Mouse (Mus musculus) Patski (cell line): ENCODE results near the gene Tmpo. TPM values are rescaled to one million over a fixed set of nuclear protein-coding genes. Genes with fewer than 3 reads are reported as not detected.

ENCODE experiments used
- ATAC-seq: fragments of 100-300 bp; one replicate; pipeline ENCODE4 v1.8.0; 2021
- CTCF ChIA-PET: fragments of 350-600 bp; sonication (Branson Sonifier 250); formaldehyde crosslinking; loops from one replicate; lab custom pipeline; 2022; ENCODE audit warnings: inconsistent platforms; lab: Charles Lee
- POLR2A ChIA-PET: fragments of 350-600 bp; sonication (Branson Sonifier 250); formaldehyde crosslinking; loops from one replicate; lab custom pipeline; 2022; ENCODE audit warnings: antibody characterized with exemption, inconsistent platforms; lab: Charles Lee
- DNase-seq: peaks from one replicate; pipeline ENCODE4 v3.0.0-alpha.2; 2011; ENCODE audit warnings: low read depth, low spot score
- H3K27me3 ChIP-seq: fragments of 371-371 bp; one replicate; pipeline ENCODE4 v1.5.1; 2021
- CTCF ChIP-seq: fragments of 100-300 bp; IDR thresholded peaks from one replicate; pipeline ENCODE4 v1.5.1; 2021
- in situ Hi-C: fragments of 300-500 bp; cut with MboI; formaldehyde crosslinking; loops from 3 replicates; pipeline ENCODE4 v1.11.1; 2018; ENCODE audit warnings: low pct_unique_long_range_greater_than_20kb, mixed read lengths
- polyA plus RNA-seq: library from polyadenylated mRNA; unstranded; gene quantifications from one replicate; pipeline ENCODE4 v1.2.3, GENCODE M21; 2021

Tmpo gene
- polyA plus RNA-seq, 1 experiment from 2014 or later = 160 TPM

GRCm38 (mm10) chr10:91143313-91144230 lies 37.5 kb downstream of the Tmpo start:
- ChIA-PET CTCF (no interaction called here), POLR2A (interaction anchor here (0.7 kb wide), 2 partner anchors 68 to 89 kb away, joined by 3 read pairs; no protein-coding TSS in a partner anchor)
- peak; percentile 26 for TF ChIP-seq CTCF
- no peak for ATAC-seq
- no peak for DNase-seq
- in situ Hi-C loops = loop anchor here (5.0 kb wide), 2 partner anchors 61 to 411 kb away; partner anchors contain the start of genes Apaf1 and Ikbip
- H3K27me3 ChIP-seq = no peaks in the 10 kb centered on the region

GRCm38 (mm10) chr10:91142654-91143191 lies 38.4 kb downstream of the Tmpo start:
- in situ Hi-C loops = loop anchor here (5.0 kb wide), 2 partner anchors 60 to 410 kb away; partner anchors contain the start of genes Apaf1 and Ikbip
- CTCF ChIA-PET = interaction anchor here (1.0 to 1.4 kb wide), 2 partner anchors 8 to 12 kb away, joined by 3 to 9 read pairs; no protein-coding TSS in a partner anchor
- H3K27me3 ChIP-seq = no peaks in the 10 kb centered on the region
- no peak for TF ChIP-seq CTCF
- DNase-seq (no peak), ATAC-seq (no peak)
- POLR2A ChIA-PET = no interaction called here

DNA sequence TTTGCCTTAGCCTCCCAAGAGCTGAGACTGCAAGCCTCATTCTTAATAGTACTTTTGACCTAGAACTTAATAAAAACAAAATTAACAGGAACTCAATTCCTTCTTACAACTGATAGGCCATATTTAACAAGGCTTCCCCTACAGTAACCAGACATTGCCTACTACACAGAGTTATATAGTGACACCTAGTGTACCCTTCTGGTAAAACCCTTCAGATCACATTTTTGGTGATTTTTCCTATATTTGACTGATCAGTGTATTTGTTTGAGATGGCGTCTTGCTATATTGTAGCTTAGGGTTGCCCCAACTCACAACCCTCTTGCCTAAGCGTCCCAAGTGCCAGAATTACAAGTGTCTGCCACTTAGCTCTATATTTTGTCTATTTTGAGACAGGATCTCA lies 39.6 kb downstream of the Tmpo start:
- ChIA-PET CTCF (interaction anchor here (0.6 to 1.5 kb wide), 13 partner anchors 10 to 108 kb away, joined by 3 to 9 read pairs (median 4); no protein-coding TSS in a partner anchor), POLR2A (interaction anchor here (0.5 kb wide), 1 partner anchor 38 kb away, joined by 3 read pairs; no protein-coding TSS in a partner anchor)
- TF ChIP-seq CTCF = peak; percentile 59
- in situ Hi-C loops = loop anchor here (5.0 kb wide), 2 partner anchors 59 to 409 kb away; partner anchors contain the start of genes Apaf1 and Ikbip
- ATAC-seq (no peak), DNase-seq (no peak)
- no peaks in the 10 kb centered on the region for H3K27me3 ChIP-seq

GRCm38 (mm10) chr10:91139148-91139766 lies 41.9 kb downstream of the Tmpo start:
- ChIA-PET POLR2A (no interaction called here), CTCF (interaction anchor here (0.9 kb wide), 1 partner anchor 8 kb away, joined by 3 read pairs; no protein-coding TSS in a partner anchor)
- no peak for TF ChIP-seq CTCF
- no peak for ATAC-seq
- DNase-seq = no peak
- no peaks in the 10 kb centered on the region for H3K27me3 ChIP-seq
- in situ Hi-C loops = no loop called here

- ChIA-PET POLR2A (no interaction called here), CTCF (interaction anchor here (0.9 kb wide), 1 partner anchor 9 kb away, joined by 3 read pairs; no protein-coding TSS in a partner anchor)
- in situ Hi-C loops = no loop called here
- no peaks in the 10 kb centered on the region for H3K27me3 ChIP-seq
- no peak for TF ChIP-seq CTCF
- ATAC-seq = no peak
- no peak for DNase-seq
These were observed 42.8 kb downstream of the Tmpo start for GRCm38 (mm10) chr10:91138317-91138716.

- in situ Hi-C loops = no loop called here
- ATAC-seq (no peak), DNase-seq (no peak)
- H3K27me3 ChIP-seq = no peaks in the 10 kb centered on the region
- CTCF ChIA-PET = no interaction called here
- TF ChIP-seq CTCF = no peak
- POLR2A ChIA-PET = interaction anchor here (0.6 kb wide), 1 partner anchor 65 kb away, joined by 4 read pairs; no protein-coding TSS in a partner anchor
These were observed 43.7 kb downstream of the Tmpo start for GRCm38 (mm10) chr10:91137400-91137799.

GRCm38 (mm10) chr10:91135302-91135972 lies 45.7 kb downstream of the Tmpo start:
- CTCF ChIA-PET = interaction anchor here (1.2 to 1.4 kb wide), 2 partner anchors 11 to 12 kb away, joined by 3 read pairs; no protein-coding TSS in a partner anchor
- in situ Hi-C loops = no loop called here
- POLR2A ChIA-PET = interaction anchor here (0.7 kb wide), 1 partner anchor 25 kb away, joined by 3 read pairs; no protein-coding TSS in a partner anchor
- no peak for ATAC-seq
- no peak for DNase-seq
- no peaks in the 10 kb centered on the region for H3K27me3 ChIP-seq
- no peak for TF ChIP-seq CTCF

DNA sequence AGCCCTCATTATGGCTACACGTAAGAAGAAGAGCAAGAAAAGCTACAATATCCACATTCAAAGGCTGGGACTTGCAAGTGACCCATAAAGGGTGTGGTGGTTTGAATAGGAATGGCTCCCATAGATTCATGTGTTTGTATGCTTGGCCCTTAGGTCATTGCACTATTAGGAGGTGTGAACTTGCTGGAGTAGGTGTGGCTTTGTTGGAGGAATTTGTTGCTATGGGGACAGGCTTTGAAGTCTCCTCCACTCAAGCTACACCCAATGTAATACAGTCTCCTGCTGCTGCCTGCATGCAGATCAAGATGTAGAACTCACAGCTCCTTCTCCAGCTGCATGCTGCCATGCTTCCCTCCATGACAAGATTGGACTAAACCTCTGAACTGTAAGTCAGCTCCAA lies 49.5 kb downstream of the Tmpo start:
- DNase-seq (no peak), ATAC-seq (no peak)
- in situ Hi-C loops = no loop called here
- POLR2A ChIA-PET = interaction anchor here (1.4 kb wide), 1 partner anchor 9 kb away, joined by 3 read pairs; no protein-coding TSS in a partner anchor
- CTCF ChIA-PET = interaction anchor here (0.6 to 1.4 kb wide), 4 partner anchors 10 to 59 kb away, joined by 3 to 6 read pairs (median 3); no protein-coding TSS in a partner anchor
- no peaks in the 10 kb centered on the region for H3K27me3 ChIP-seq
- no peak for TF ChIP-seq CTCF

- ATAC-seq = no peak
- POLR2A ChIA-PET = no interaction called here
- in situ Hi-C loops = no loop called here
- no peaks in the 10 kb centered on the region for H3K27me3 ChIP-seq
- no peak for DNase-seq
- TF ChIP-seq CTCF = no peak
- CTCF ChIA-PET = interaction anchor here (1.2 kb wide), 1 partner anchor 11 kb away, joined by 6 read pairs; no protein-coding TSS in a partner anchor
These were observed 50.3 kb downstream of the Tmpo start for GRCm38 (mm10) chr10:91130792-91131191.
